Mouse (Mus musculus): Measurements from ENCODE around the gene Btaf1. TPM values are rescaled to one million over a fixed set of nuclear protein-coding genes. Genes with fewer than 3 reads are reported as not detected.

Gene Btaf1
- polyA plus RNA-seq, 1 experiment from 2014 or later = 8.7 TPM

- no peak overlapping the region for H3K27ac ChIP-seq (replicated peaks)
- no peak overlapping the region for H3K4me2 ChIP-seq
- ATAC-seq (ENCODE audit: low read depth) = no peak
- H3K27me3 ChIP-seq = 0 out of 2 replicates have a peak, but pooled peaks cover 5% of the 10 kb centered on the region
- no peak overlapping the region for H3K4me3 ChIP-seq
- no peaks in the 10 kb centered on the region for H3K36me3 ChIP-seq
- 86% methylated on average over 3 of the region's 3 CpGs for WGBS
- H3K4me1 ChIP-seq (replicated peaks) = peaks cover 15% of the 10 kb centered on the region; the same call in 1 of the 2 replicates
- no peak overlapping the region for H3K9ac ChIP-seq
- H3K9me3 ChIP-seq = no peaks in the 10 kb centered on the region
These were observed 16.7 kb upstream of the Btaf1 start for GRCm38 (mm10) chr19:36909150-36909549.

GRCm38 (mm10) chr19:36909676-36910292 lies 16.1 kb upstream of the Btaf1 start:
- Histone ChIP-seq H3K27ac (replicated peaks) (peak overlapping the region; percentile 28), H3K4me1 (replicated peaks) (peaks cover 10% of the 10 kb centered on the region; the same call in 1 of the 2 replicates)
- 25% methylated on average over 9 of the region's 9 CpGs for WGBS

GRCm38 (mm10) chr19:36910424-36911045 lies 15.3 kb upstream of the Btaf1 start:
- no peak overlapping the region for H3K4me3 ChIP-seq
- 0 out of 2 replicates have a peak overlapping the region, but pooled peaks have one; percentile 4 for H3K4me2 ChIP-seq
- WGBS = 7% methylated on average over 12 of the region's 12 CpGs
- H3K9me3 ChIP-seq = no peaks in the 10 kb centered on the region
- H3K27me3 ChIP-seq = 0 out of 2 replicates have a peak, but pooled peaks cover 5% of the 10 kb centered on the region
- no peak overlapping the region for H3K27ac ChIP-seq (replicated peaks)
- ATAC-seq (ENCODE audit: low read depth) = peak; percentile 77
- no peaks in the 10 kb centered on the region for H3K36me3 ChIP-seq
- no peak overlapping the region for H3K9ac ChIP-seq
- H3K4me1 ChIP-seq (replicated peaks) = peaks cover 10% of the 10 kb centered on the region; the same call in 1 of the 2 replicates

More at GRCm38 (mm10) chr19:36909676-36910292, 16.1 kb upstream of the Btaf1 start:
- H3K4me2 ChIP-seq = no peak overlapping the region
- no peak overlapping the region for H3K4me3 ChIP-seq
- ATAC-seq (ENCODE audit: low read depth) = peak; percentile 45; the same call in 1 of the 2 replicates
- H3K27me3 ChIP-seq = 0 out of 2 replicates have a peak, but pooled peaks cover 5% of the 10 kb centered on the region
- no peak overlapping the region for H3K9ac ChIP-seq
- H3K9me3 ChIP-seq = no peaks in the 10 kb centered on the region
- no peaks in the 10 kb centered on the region for H3K36me3 ChIP-seq

GRCm38 (mm10) chr19:36913064-36913463 lies 12.8 kb upstream of the Btaf1 start:
- H3K9ac ChIP-seq = no peak overlapping the region
- no peak overlapping the region for H3K4me2 ChIP-seq
- H3K4me3 ChIP-seq = no peak overlapping the region
- peaks cover 5% of the 10 kb centered on the region; the same call in 1 of the 2 replicates for H3K27me3 ChIP-seq
- peaks cover 21% of the 10 kb centered on the region for H3K4me1 ChIP-seq (replicated peaks)
- no peaks in the 10 kb centered on the region for H3K9me3 ChIP-seq
- WGBS = 39% methylated on average over 7 of the region's 7 CpGs
- H3K36me3 ChIP-seq = no peaks in the 10 kb centered on the region
- H3K27ac ChIP-seq (replicated peaks) = no peak overlapping the region
- ATAC-seq (ENCODE audit: low read depth) = no peak

GRCm38 (mm10) chr19:36916206-36916605 lies 9.7 kb upstream of the Btaf1 start:
- peaks cover 18% of the 10 kb centered on the region for H3K4me1 ChIP-seq (replicated peaks)
- peak overlapping the region; percentile 23 for H3K27ac ChIP-seq (replicated peaks)
- no peak for ATAC-seq (ENCODE audit: low read depth)
- H3K4me3 ChIP-seq = no peak overlapping the region
- H3K9ac ChIP-seq = no peak overlapping the region
- peaks cover 5% of the 10 kb centered on the region; the same call in 1 of the 2 replicates for H3K27me3 ChIP-seq
- H3K36me3 ChIP-seq = no peaks in the 10 kb centered on the region
- WGBS = 68% methylated on average over 4 of the region's 4 CpGs
- H3K4me2 ChIP-seq = 0 out of 2 replicates have a peak overlapping the region, but pooled peaks have one; percentile 37
- H3K9me3 ChIP-seq = no peaks in the 10 kb centered on the region

GRCm38 (mm10) chr19:36916876-36917389 lies 8.9 kb upstream of the Btaf1 start:
- Histone ChIP-seq H3K4me3 (peak overlapping the region; percentile 18), H3K27me3 (peaks cover 5% of the 10 kb centered on the region; the same call in 1 of the 2 replicates), H3K36me3 (no peaks in the 10 kb centered on the region), H3K9ac (peak overlapping the region; percentile 53), H3K27ac (replicated peaks) (peak overlapping the region; percentile 38; the same call in 1 of the 2 replicates), H3K9me3 (no peaks in the 10 kb centered on the region), H3K4me2 (peak overlapping the region; percentile 37), H3K4me1 (replicated peaks) (peaks cover 18% of the 10 kb centered on the region)
- WGBS = 90% methylated on average over 1 of the region's 1 CpGs
- no peak for ATAC-seq (ENCODE audit: low read depth)

GRCm38 (mm10) chr19:36918441-36919301 lies 7.2 kb upstream of the Btaf1 start:
- Histone ChIP-seq H3K27ac (replicated peaks) (peak overlapping the region; percentile 95), H3K9me3 (no peaks in the 10 kb centered on the region), H3K9ac (peak overlapping the region; percentile 93), H3K36me3 (no peaks in the 10 kb centered on the region), H3K4me2 (peak overlapping the region; percentile 77), H3K4me3 (peak overlapping the region; percentile 95), H3K4me1 (replicated peaks) (peaks cover 18% of the 10 kb centered on the region), H3K27me3 (peaks cover 6% of the 10 kb centered on the region; the same call in 1 of the 2 replicates)
- under 1% methylated on average over 82 of the region's 85 CpGs for WGBS
- peak; percentile 86 for ATAC-seq (ENCODE audit: low read depth)

GRCm38 (mm10) chr19:36919466-36919865 lies 6.4 kb upstream of the Btaf1 start, which contains the start of gene Fgfbp3:
TSS of gene Fgfbp3 (minus strand) at chr19:36919615.
- no peaks in the 10 kb centered on the region for H3K9me3 ChIP-seq
- H3K27ac ChIP-seq (replicated peaks) = peak within 1 kb of the TSS; percentile 95
- peak; percentile 29; the same call in 1 of the 2 replicates for ATAC-seq (ENCODE audit: low read depth)
- H3K4me3 ChIP-seq = peak within 1 kb of the TSS; percentile 95
- H3K4me1 ChIP-seq (replicated peaks) = peaks cover 18% of the 10 kb centered on the region
- peak within 1 kb of the TSS; percentile 93 for H3K9ac ChIP-seq
- H3K27me3 ChIP-seq = peaks cover 6% of the 10 kb centered on the region; the same call in 1 of the 2 replicates
- peak within 1 kb of the TSS; percentile 77 for H3K4me2 ChIP-seq
- H3K36me3 ChIP-seq = no peaks in the 10 kb centered on the region
- WGBS = 6% methylated on average over 12 of the region's 12 CpGs

- Histone ChIP-seq H3K27me3 (peaks cover 6% of the 10 kb centered on the region; the same call in 1 of the 2 replicates), H3K27ac (replicated peaks) (no peak overlapping the region), H3K36me3 (no peaks in the 10 kb centered on the region), H3K9me3 (no peaks in the 10 kb centered on the region), H3K4me2 (no peak overlapping the region), H3K4me3 (no peak overlapping the region), H3K4me1 (replicated peaks) (peaks cover 28% of the 10 kb centered on the region), H3K9ac (no peak overlapping the region)
- no peak for ATAC-seq (ENCODE audit: low read depth)
- 33% methylated on average over 2 of the region's 2 CpGs for WGBS
These were observed 3.9 kb upstream of the Btaf1 start for GRCm38 (mm10) chr19:36922015-36922414.

GRCm38 (mm10) chr19:36922936-36923335 lies 2.9 kb upstream of the Btaf1 start:
- peaks cover 30% of the 10 kb centered on the region for H3K4me1 ChIP-seq (replicated peaks)
- H3K9me3 ChIP-seq = no peaks in the 10 kb centered on the region
- no peak for ATAC-seq (ENCODE audit: low read depth)
- no peak overlapping the region for H3K4me3 ChIP-seq
- H3K4me2 ChIP-seq = no peak overlapping the region
- no peaks in the 10 kb centered on the region for H3K36me3 ChIP-seq
- WGBS = 70% methylated on average over 3 of the region's 3 CpGs
- H3K9ac ChIP-seq = no peak overlapping the region
- 0 out of 2 replicates have a peak, but pooled peaks cover 6% of the 10 kb centered on the region for H3K27me3 ChIP-seq
- no peak overlapping the region for H3K27ac ChIP-seq (replicated peaks)

GRCm38 (mm10) chr19:36926553-36927236 lies 816 bp downstream of the Btaf1 start:
- Histone ChIP-seq H3K4me2 (peak overlapping the region; percentile 77), H3K4me1 (replicated peaks) (peaks cover 29% of the 10 kb centered on the region), H3K9ac (peak overlapping the region; percentile 82), H3K36me3 (no peaks in the 10 kb centered on the region), H3K27ac (replicated peaks) (peak overlapping the region; percentile 92), H3K9me3 (no peaks in the 10 kb centered on the region), H3K27me3 (0 out of 2 replicates have a peak, but pooled peaks cover 6% of the 10 kb centered on the region), H3K4me3 (peak overlapping the region; percentile 77)
- no peak for ATAC-seq (ENCODE audit: low read depth)
- 2% methylated on average over 26 of the region's 26 CpGs for WGBS

Data from neural tube, embryonic 13.5 days (tissue).